Mouse (Mus musculus) neural tube, embryonic 15.5 days (tissue): ENCODE results near the gene Lpgat1. TPM values are rescaled to one million over a fixed set of nuclear protein-coding genes. Genes with fewer than 3 reads are reported as not detected.

Experiments
- ATAC-seq: fragments of 200-750 bp; cut with Nextera tagmentation; 2 replicates; pipeline ENCODE4 v1.8.0; 2017; ENCODE audit warnings: mild to moderate bottlenecking, moderate TSS enrichment, moderate library complexity; ENCODE audit not compliant: low FRiP score
- H3K27ac ChIP-seq: fragments of 300-500 bp; sonication (generic); replicated peaks from 2 replicates; pipeline ENCODE4 v1.5.1; 2015; ENCODE audit warnings: mild to moderate bottlenecking, inconsistent platforms
- H3K27me3 ChIP-seq: fragments of 300-500 bp; sonication (generic); replicated peaks from 2 replicates; pipeline ENCODE4 v1.6.1; 2015; ENCODE audit warnings: inconsistent platforms
- H3K36me3 ChIP-seq: fragments of 300-500 bp; sonication (generic); 2 replicates; pipeline ENCODE4 v1.6.1; 2015; ENCODE audit warnings: inconsistent platforms
- H3K4me1 ChIP-seq: fragments of 300-500 bp; sonication (generic); 2 replicates; pipeline ENCODE4 v1.6.1; 2015; ENCODE audit warnings: inconsistent platforms
- H3K4me2 ChIP-seq: fragments of 300-500 bp; sonication (generic); 2 replicates; pipeline ENCODE4 v1.6.1; 2015; ENCODE audit warnings: inconsistent platforms, mild to moderate bottlenecking, moderate library complexity
- H3K4me3 ChIP-seq: fragments of 300-500 bp; sonication (generic); replicated peaks from 2 replicates; pipeline ENCODE4 v1.5.1; 2015; ENCODE audit warnings: mild to moderate bottlenecking, inconsistent platforms
- H3K9ac ChIP-seq: fragments of 300-500 bp; sonication (generic); replicated peaks from 2 replicates; pipeline ENCODE4 v1.6.1; 2015; ENCODE audit warnings: mild to moderate bottlenecking, inconsistent platforms
- H3K9me3 ChIP-seq: fragments of 300-500 bp; sonication (generic); replicated peaks from 2 replicates; pipeline ENCODE4 v1.6.1; 2016; ENCODE audit warnings: inconsistent platforms
- WGBS: fragments of 180-500 bp; shearing (Covaris S2); methylation state at CpG from one replicate; pipeline ENCODE4 v1.1.7; 2015; ENCODE audit warnings: mixed read lengths; 5-methylcytosine and 5-hydroxymethylcytosine counted together
- polyA plus RNA-seq: library from polyadenylated mRNA; unstranded; fragments of >200 nt; fragmentation: Nextera tagmentation; extraction: Ambion mirVana; gene quantifications from 2 replicates; pipeline ENCODE4 v1.2.1, GENCODE M21; 2015

The Lpgat1 gene
- polyA plus RNA-seq: 31.2 and 37.3 TPM in 2 replicates

GRCm38 (mm10) chr1:191717601-191718498 lies at the start of gene Lpgat1:
Lpgat1 (plus strand) TSS chr1:191717834.
- ATAC-seq: peak; percentile 77
- Histone ChIP-seq H3K9me3 (no peaks in the 10 kb centered on the region), H3K36me3 (0 out of 2 replicates have a peak, but pooled peaks cover 2% of the 10 kb centered on the region), H3K9ac (peak within 1 kb of the TSS; percentile 97), H3K4me2 (peak within 1 kb of the TSS; percentile 79), H3K4me1 (peaks cover 32% of the 10 kb centered on the region), H3K27me3 (no peaks in the 10 kb centered on the region), H3K4me3 (peak within 1 kb of the TSS; percentile 91), H3K27ac (peak within 1 kb of the TSS; percentile 92)
- under 1% methylated on average over 96 of the region's 113 CpGs for WGBS

GRCm38 (mm10) chr1:191668030-191668429 lies 49.6 kb upstream of the Lpgat1 start:
- ATAC-seq: no peak
- H3K27me3 ChIP-seq: no peaks in the 10 kb centered on the region
- H3K4me3 ChIP-seq: no peak overlapping the region
- H3K4me2 ChIP-seq: no peak overlapping the region
- H3K9ac ChIP-seq: no peak overlapping the region
- no peak overlapping the region for H3K27ac ChIP-seq
- no peaks in the 10 kb centered on the region for H3K36me3 ChIP-seq
- no peaks in the 10 kb centered on the region for H3K9me3 ChIP-seq
- H3K4me1 ChIP-seq: peaks cover 7% of the 10 kb centered on the region; the same call in 1 of the 2 replicates
- WGBS: 65% methylated on average over 9 of the region's 9 CpGs

- Histone ChIP-seq H3K27ac (no peak overlapping the region), H3K27me3 (no peaks in the 10 kb centered on the region), H3K36me3 (no peaks in the 10 kb centered on the region), H3K9me3 (no peaks in the 10 kb centered on the region), H3K4me1 (no peaks in the 10 kb centered on the region), H3K9ac (no peak overlapping the region), H3K4me3 (no peak overlapping the region), H3K4me2 (no peak overlapping the region)
- no peak for ATAC-seq
- 89% methylated on average over 5 of the region's 5 CpGs for WGBS
Measured at GRCm38 (mm10) chr1:191674071-191674470, 43.6 kb upstream of the Lpgat1 start.

- Histone ChIP-seq H3K27me3 (no peaks in the 10 kb centered on the region), H3K36me3 (no peaks in the 10 kb centered on the region), H3K4me3 (no peak overlapping the region), H3K27ac (no peak overlapping the region), H3K4me1 (no peaks in the 10 kb centered on the region), H3K4me2 (no peak overlapping the region), H3K9ac (no peak overlapping the region), H3K9me3 (no peaks in the 10 kb centered on the region)
- WGBS: 84% methylated on average over 2 of the region's 2 CpGs
- no peak for ATAC-seq
Measured at GRCm38 (mm10) chr1:191681633-191682032, 36.0 kb upstream of the Lpgat1 start.

- H3K4me3 ChIP-seq: no peak overlapping the region
- H3K27me3 ChIP-seq: no peaks in the 10 kb centered on the region
Measured at GRCm38 (mm10) chr1:191687531-191687930, 30.1 kb upstream of the Lpgat1 start.

GRCm38 (mm10) chr1:191693231-191693630 lies 24.4 kb upstream of the Lpgat1 start:
- H3K4me3 ChIP-seq: no peak overlapping the region
- no peaks in the 10 kb centered on the region for H3K4me1 ChIP-seq
- no peaks in the 10 kb centered on the region for H3K9me3 ChIP-seq
- no peak overlapping the region for H3K4me2 ChIP-seq
- H3K36me3 ChIP-seq: no peaks in the 10 kb centered on the region
- no peak overlapping the region for H3K9ac ChIP-seq
- no peaks in the 10 kb centered on the region for H3K27me3 ChIP-seq
- H3K27ac ChIP-seq: no peak overlapping the region
- WGBS: 49% methylated on average over 4 of the region's 4 CpGs
- no peak for ATAC-seq

More at GRCm38 (mm10) chr1:191687531-191687930, 30.1 kb upstream of the Lpgat1 start:
- no peak overlapping the region for H3K27ac ChIP-seq
- WGBS: 64% methylated on average over 7 of the region's 7 CpGs
- H3K4me1 ChIP-seq: no peaks in the 10 kb centered on the region
- no peak overlapping the region for H3K9ac ChIP-seq
- no peaks in the 10 kb centered on the region for H3K36me3 ChIP-seq
- ATAC-seq: no peak
- no peak overlapping the region for H3K4me2 ChIP-seq
- no peaks in the 10 kb centered on the region for H3K9me3 ChIP-seq

GRCm38 (mm10) chr1:191698253-191698795 lies 19.3 kb upstream of the Lpgat1 start:
- 26% methylated on average over 1 of the region's 1 CpGs for WGBS
- Histone ChIP-seq H3K4me3 (no peak overlapping the region), H3K27ac (no peak overlapping the region), H3K36me3 (no peaks in the 10 kb centered on the region), H3K4me2 (no peak overlapping the region), H3K4me1 (no peaks in the 10 kb centered on the region), H3K27me3 (no peaks in the 10 kb centered on the region), H3K9me3 (no peaks in the 10 kb centered on the region), H3K9ac (no peak overlapping the region)
- ATAC-seq: no peak

- H3K27me3 ChIP-seq: no peaks in the 10 kb centered on the region
- no peak overlapping the region for H3K4me3 ChIP-seq
- no peaks in the 10 kb centered on the region for H3K36me3 ChIP-seq
- H3K9ac ChIP-seq: no peak overlapping the region
- no peak overlapping the region for H3K27ac ChIP-seq
- no peak for ATAC-seq
- H3K9me3 ChIP-seq: no peaks in the 10 kb centered on the region
- WGBS: 66% methylated on average over 4 of the region's 4 CpGs
- H3K4me1 ChIP-seq: no peaks in the 10 kb centered on the region
- H3K4me2 ChIP-seq: no peak overlapping the region
Measured at GRCm38 (mm10) chr1:191704535-191704934, 13.1 kb upstream of the Lpgat1 start.

- Histone ChIP-seq H3K4me1 (no peaks in the 10 kb centered on the region), H3K4me2 (no peak overlapping the region), H3K36me3 (no peaks in the 10 kb centered on the region), H3K4me3 (no peak overlapping the region), H3K9me3 (no peaks in the 10 kb centered on the region), H3K27me3 (no peaks in the 10 kb centered on the region), H3K27ac (no peak overlapping the region), H3K9ac (no peak overlapping the region)
- no peak for ATAC-seq
- WGBS: 75% methylated on average over 3 of the region's 3 CpGs
Measured at GRCm38 (mm10) chr1:191706541-191707078, 11.0 kb upstream of the Lpgat1 start.

- WGBS: 96% methylated on average over 2 of the region's 2 CpGs
- no peak overlapping the region for H3K27ac ChIP-seq
- no peaks in the 10 kb centered on the region for H3K9me3 ChIP-seq
- no peaks in the 10 kb centered on the region for H3K27me3 ChIP-seq
- no peak for ATAC-seq
- H3K9ac ChIP-seq: no peak overlapping the region
- H3K36me3 ChIP-seq: no peaks in the 10 kb centered on the region
- H3K4me2 ChIP-seq: no peak overlapping the region
- no peaks in the 10 kb centered on the region for H3K4me1 ChIP-seq
- H3K4me3 ChIP-seq: no peak overlapping the region
Measured at GRCm38 (mm10) chr1:191709811-191710210, 7.8 kb upstream of the Lpgat1 start.

GRCm38 (mm10) chr1:191712224-191712838 lies 5.3 kb upstream of the Lpgat1 start:
- no peak overlapping the region for H3K4me2 ChIP-seq
- ATAC-seq: no peak
- H3K4me3 ChIP-seq: no peak overlapping the region
- H3K9ac ChIP-seq: no peak overlapping the region
- no peak overlapping the region for H3K27ac ChIP-seq
- H3K36me3 ChIP-seq: no peaks in the 10 kb centered on the region
- no peaks in the 10 kb centered on the region for H3K27me3 ChIP-seq
- peaks cover 6% of the 10 kb centered on the region for H3K4me1 ChIP-seq
- WGBS: 81% methylated on average over 4 of the region's 4 CpGs
- H3K9me3 ChIP-seq: no peaks in the 10 kb centered on the region
